Mouse (Mus musculus) brown adipose tissue, adult 24 weeks (tissue): Measurements from ENCODE around the gene Myo1h. TPM values are rescaled to one million over a fixed set of nuclear protein-coding genes. Genes with fewer than 3 reads are reported as not detected.

Experiments
- polyA plus RNA-seq: library from polyadenylated mRNA; stranded (reverse); fragments of >200 nt; gene quantifications from 2 replicates; pipeline ENCODE4 v1.2.4, GENCODE M21; 2012; ENCODE audit not compliant: missing spikeins, insufficient read depth, insufficient read length

The Myo1h gene
- polyA plus RNA-seq, 1 experiment: not detected

Other genes starting within 250 kb of the Myo1h start
- gene Usp30, start 223.7 kb upstream of the Myo1h start, polyA plus RNA-seq: 5.3 and 6.4 TPM in 2 replicates
- gene Svop, start 197.6 kb upstream of the Myo1h start, polyA plus RNA-seq: not detected in 2 replicates
- 4.3 and 5.6 TPM in 2 replicates for gene Alkbh2, start 160.9 kb upstream of the Myo1h start, polyA plus RNA-seq
- gene Ung, start 158.8 kb upstream of the Myo1h start, polyA plus RNA-seq: 4.4 and 5.2 TPM in 2 replicates
- gene Acacb, start 142.6 kb upstream of the Myo1h start, polyA plus RNA-seq: 235 and 250 TPM in 2 replicates
- not detected in 2 replicates for gene Foxn4, start 15.4 kb upstream of the Myo1h start, polyA plus RNA-seq
- gene Kctd10, start 91.3 kb downstream of the Myo1h start, polyA plus RNA-seq: 21.5 and 25.5 TPM in 2 replicates
- 47.6 and 51.4 TPM in 2 replicates for gene Ube3b, start 91.4 kb downstream of the Myo1h start, polyA plus RNA-seq
- gene Mmab, start 154.9 kb downstream of the Myo1h start, polyA plus RNA-seq: 32.1 and 36.7 TPM in 2 replicates
- 23.0 and 23.4 TPM in 2 replicates for gene Mvk, start 155.1 kb downstream of the Myo1h start, polyA plus RNA-seq